Mouse (Mus musculus) thymus, adult 2 months (tissue): Measurements from ENCODE around the gene Hacl1.

ENCODE experiments used
- CTCF ChIP-seq: fragments of 200-500 bp; IDR thresholded peaks from 2 replicates; pipeline ENCODE4 v1.5.1; 2012; ENCODE audit warnings: mild to moderate bottlenecking, control low read depth, low read length, moderate library complexity, borderline replicate concordance; ENCODE audit not compliant: control insufficient read depth, poor library complexity, insufficient read depth; ENCODE audit errors: extremely low read depth
- POLR2A ChIP-seq: fragments of 200-500 bp; IDR thresholded peaks from 2 replicates; pipeline ENCODE4 v1.6.1; 2012; ENCODE audit warnings: mild to moderate bottlenecking, low read length, control low read depth, moderate library complexity; ENCODE audit not compliant: control insufficient read depth, poor library complexity, insufficient read depth; ENCODE audit errors: extremely low read depth

GRCm38 (mm10) chr14:31665566-31665940 lies 24.5 kb upstream of the Hacl1 start:
- no peak for TF ChIP-seq CTCF
- no peak for TF ChIP-seq POLR2A
